Mouse (Mus musculus) layer of hippocampus, adult 8-10 months (tissue): ENCODE measurements around the gene Tbc1d10c. TPM values are rescaled to one million over a fixed set of nuclear protein-coding genes. Genes with fewer than 3 reads are reported as not detected.
A peak's percentile ranks its signal among the peaks of the same experiment; 100 is the strongest.

Source experiments
- DNase-seq, 2 experiments: peaks; one replicate each; pipeline ENCODE4 v3.0.0; 2022; ENCODE audit warnings: low spot score in 2 of 2
- total RNA-seq, 4 experiments: library from RNA; stranded (reverse); gene quantifications; 2 replicates each; pipeline ENCODE4 v1.2.4; 2022

The Tbc1d10c gene
- 1 to 10 TPM in 3 of 4 experiments, under 1 TPM in 1; 0.66 to 2.0 (median 1.4) TPM for total RNA-seq

DNA sequence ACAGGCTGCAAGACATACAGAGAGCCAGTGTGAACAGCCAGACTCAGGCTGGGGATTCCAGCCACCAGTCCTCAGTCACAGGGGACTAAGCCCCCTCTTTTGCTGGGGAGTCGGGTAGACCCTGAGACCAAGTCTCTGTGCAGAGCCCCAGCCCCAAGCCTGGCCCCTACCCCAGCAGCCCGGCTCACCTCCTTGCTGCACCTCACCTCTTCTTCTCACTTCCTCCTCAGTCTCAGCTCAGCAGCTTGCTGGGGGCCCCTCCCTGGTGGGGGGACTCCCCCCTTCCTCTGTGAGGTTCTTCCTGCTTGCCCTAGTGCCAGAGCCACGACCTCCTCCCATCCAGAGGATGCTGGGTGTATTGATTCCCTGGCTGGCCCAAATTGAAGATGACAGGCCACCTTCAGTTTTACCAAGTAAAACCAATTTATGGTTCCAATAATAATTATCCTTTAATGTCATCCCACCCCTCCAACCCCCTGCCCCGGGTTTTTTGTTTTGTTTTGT is at the start of gene Tbc1d10c:
Tbc1d10c (minus strand) TSS at position 454 of the 504 bp plus-strand sequence.
- DNase-seq, result no peak

- no peak for DNase-seq
These were observed 49.2 kb upstream of the Tbc1d10c start for GRCm38 (mm10) chr19:4240247-4240668.

- DNase-seq, result no peak
These were observed 43.5 kb upstream of the Tbc1d10c start for GRCm38 (mm10) chr19:4234548-4234947.

GRCm38 (mm10) chr19:4232651-4233050 is 41.6 kb upstream of the Tbc1d10c start:
- DNase-seq, result no peak

GRCm38 (mm10) chr19:4232186-4232572 is 41.1 kb upstream of the Tbc1d10c start:
- peak in 1 of 2 experiments; percentile 45 for DNase-seq

DNA sequence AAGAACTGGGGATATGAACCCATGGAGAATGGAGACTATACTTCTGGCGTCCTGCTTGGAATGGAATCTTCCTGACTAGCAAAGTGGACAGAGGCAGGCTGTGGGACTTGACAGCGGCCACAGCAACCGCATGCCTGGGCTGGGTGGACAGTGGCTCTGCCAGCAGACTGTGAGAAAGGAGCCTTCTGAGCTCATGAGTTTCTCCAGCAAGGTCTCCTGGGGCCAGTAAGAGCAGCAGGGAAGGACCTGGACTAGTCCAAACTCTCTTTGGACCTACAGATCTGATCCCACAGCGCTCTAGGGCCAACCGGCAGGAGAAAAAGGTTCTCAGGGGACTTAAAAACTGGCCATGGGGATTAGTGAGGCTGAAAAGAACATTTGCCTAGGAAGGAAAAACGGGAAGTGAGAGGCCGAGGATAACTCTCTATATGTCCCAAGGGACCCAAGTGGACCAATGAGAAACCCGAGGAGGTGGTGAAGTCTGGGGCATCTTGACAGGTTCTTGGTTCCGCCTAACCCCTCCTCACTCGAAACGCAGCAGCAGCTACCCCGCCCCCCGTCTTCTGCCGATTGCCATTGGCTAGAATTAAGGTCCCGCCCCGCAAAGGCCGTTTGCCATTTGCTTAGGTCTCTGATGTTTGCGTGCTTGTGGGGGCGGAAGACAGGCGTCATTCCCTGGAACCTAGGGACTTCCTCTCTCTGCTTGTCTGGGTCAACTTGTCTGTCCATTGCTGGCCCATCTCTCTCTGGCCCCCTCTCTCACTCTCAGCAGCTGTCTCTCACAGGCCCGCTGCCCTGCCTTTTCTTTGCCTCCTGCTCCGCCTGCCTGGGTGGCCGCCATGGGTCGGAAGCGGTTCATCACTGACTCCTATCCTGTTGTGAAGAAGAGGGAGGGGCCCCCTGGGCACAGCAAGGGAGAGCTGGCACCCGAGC is 40.4 kb upstream of the Tbc1d10c start, which contains the start of gene Pold4:
Pold4 (plus strand) TSS at position 647 of the 933 bp plus-strand sequence.
- DNase-seq, result peak; percentile 97

- no peak for DNase-seq
These were observed 39.3 kb upstream of the Tbc1d10c start for GRCm38 (mm10) chr19:4230415-4230814.

- DNase-seq, result no peak
These were observed 38.5 kb upstream of the Tbc1d10c start for GRCm38 (mm10) chr19:4229451-4230076.

DNA sequence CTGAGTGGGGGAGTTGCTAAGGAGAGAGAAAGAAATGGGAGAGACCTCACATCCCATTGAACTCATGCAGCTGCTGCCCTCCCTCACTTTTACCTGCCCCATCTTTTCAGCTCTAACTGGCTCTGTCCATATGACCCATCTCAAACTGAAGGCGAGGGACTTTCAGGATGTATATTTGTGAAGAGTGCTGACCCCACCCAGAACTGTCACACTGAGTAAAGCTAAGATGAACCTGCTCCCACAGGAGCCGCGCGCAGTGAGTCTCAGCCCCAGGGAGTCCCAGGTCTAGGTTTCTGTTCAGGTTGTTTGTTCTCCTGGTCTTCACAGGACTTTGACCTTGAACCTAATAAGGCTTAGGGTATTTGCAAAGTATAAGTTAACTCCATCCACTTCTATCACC is 37.8 kb upstream of the Tbc1d10c start:
- DNase-seq, result no peak

DNA sequence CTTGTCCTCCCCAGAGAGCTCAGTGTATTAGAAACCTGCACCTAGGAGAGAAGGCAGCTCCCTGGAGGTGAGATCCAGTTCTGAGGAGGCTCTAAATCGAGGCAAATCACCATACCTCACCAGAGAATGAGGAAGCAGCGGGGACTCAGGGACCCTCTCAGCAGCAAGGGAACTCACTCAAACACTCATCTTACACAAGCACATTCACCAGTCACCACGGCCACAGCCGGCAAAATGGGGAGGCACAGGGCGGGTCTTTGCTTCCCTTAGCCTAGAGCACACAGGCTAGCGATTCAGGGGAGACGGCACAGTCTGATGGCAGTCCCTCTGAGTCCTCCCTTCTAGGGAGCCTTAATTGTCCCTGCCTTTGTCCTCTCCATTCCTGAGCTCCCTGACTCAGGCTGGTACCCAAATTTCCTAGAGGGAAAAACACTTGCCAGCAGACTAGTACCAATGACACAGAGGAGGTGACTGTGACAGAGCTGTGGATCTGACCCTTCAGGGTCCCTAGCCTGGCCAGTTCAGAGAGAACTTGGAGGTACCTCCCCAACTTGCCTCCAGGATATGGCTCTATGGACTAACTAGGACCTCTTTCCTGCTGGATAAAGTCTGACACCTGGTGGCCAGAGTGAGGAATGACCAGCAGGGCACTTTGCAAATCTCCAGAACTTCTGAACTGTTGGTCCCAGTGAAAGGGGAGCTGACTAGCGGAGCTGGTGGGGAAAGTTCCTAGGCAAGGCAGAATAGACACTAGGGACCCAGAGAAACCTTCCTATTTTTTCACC is 37.0 kb upstream of the Tbc1d10c start:
- peak; percentile 60 to 71 for DNase-seq

DNA sequence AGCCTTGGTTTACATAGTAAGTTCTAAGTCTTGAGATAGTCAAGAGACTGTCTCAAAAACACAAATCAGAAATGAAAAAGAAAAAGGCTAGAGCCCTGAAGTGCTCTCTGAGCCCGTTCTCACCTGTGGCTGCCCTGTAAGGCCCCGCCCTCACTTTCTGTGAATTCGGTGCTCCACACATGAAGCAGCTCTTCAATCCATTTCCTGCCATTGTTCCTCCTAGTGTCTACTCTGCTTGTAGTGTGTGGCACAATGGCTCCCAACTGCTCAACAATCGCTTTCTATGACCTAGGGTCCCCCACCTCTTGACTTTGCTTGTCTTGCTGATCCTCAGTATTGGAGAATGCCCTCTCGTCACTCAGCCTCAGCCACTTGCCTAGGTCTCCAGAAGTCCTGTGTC is 36.4 kb upstream of the Tbc1d10c start:
- DNase-seq, result no peak

- no peak for DNase-seq
These were observed 35.7 kb upstream of the Tbc1d10c start for GRCm38 (mm10) chr19:4226779-4227178.

DNA sequence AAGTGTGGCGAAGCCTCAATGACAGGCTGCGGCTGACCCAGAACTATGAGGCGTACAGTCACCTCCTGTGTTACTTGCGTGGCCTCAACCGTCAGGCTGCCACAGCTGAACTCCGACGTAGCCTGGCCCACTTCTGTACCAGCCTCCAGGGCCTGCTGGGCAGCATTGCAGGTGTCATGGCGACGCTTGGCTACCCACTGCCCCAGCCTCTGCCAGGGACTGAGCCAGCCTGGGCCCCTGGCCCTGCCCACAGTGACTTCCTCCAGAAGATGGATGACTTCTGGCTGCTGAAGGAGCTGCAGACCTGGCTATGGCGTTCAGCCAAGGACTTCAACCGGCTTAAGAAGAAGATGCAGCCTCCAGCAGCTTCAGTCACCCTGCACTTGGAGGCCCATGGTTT is 31.1 kb upstream of the Tbc1d10c start:
- no peak for DNase-seq

- DNase-seq, result no peak
These were observed 30.1 kb upstream of the Tbc1d10c start for GRCm38 (mm10) chr19:4220957-4221743.

GRCm38 (mm10) chr19:4220416-4220815 is 29.3 kb upstream of the Tbc1d10c start:
- no peak for DNase-seq

DNA sequence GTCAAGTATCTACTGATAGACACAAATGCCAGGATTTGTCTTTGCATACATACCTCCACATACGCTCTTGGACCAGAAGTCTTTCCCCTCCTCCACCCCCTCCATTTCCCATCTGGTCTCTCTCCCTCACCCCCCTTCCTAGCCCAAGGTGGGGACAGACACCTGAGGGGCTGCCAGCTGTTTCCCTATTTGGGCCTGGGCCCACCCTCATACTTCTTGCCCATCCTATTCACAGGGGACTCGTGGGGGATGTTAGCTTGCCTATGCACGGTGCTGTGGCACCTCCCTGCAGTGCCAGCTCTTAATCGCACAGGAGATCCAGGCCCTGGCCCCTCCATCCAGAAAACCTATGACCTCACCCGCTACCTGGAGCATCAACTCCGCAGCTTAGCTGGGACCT is 28.9 kb upstream of the Tbc1d10c start:
- no peak for DNase-seq

DNA sequence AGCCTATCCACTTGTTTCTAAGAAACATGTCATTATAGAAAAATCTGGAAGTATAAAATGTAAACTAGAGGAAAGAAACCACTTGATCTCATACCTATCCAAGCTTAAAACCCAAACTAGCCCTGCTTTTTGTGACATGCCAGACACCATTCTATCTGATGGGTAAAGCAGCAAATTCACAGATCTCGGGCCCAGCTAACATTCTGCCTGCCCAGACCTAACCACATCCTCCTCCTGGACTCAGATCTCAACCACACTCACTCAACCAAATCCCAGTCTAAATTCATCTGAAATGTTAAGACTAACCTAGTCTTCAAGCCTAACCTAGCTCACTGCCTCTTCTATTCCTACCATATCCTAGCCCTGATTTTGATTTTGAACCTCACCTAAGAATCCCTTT is 27.7 kb upstream of the Tbc1d10c start:
- DNase-seq, result no peak

DNA sequence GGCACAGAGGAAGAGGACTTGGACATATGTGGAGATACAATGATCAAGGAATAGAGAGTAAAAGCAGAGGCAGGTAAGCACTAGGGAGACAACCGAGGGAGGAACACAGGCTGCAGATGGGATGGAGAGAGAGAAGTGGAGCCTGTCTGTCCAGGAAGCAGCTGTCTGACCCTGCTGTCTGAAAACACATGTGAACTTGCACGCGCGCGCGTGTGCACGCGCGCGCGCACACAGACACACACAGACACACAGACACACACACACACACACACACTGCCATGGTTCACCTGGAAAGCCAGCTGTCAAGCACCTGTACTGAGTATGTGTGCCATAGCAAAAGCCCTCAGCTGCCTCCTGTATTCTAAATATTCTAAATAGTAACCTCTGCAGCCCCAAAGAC is 27.2 kb upstream of the Tbc1d10c start:
- DNase-seq, result no peak

DNA sequence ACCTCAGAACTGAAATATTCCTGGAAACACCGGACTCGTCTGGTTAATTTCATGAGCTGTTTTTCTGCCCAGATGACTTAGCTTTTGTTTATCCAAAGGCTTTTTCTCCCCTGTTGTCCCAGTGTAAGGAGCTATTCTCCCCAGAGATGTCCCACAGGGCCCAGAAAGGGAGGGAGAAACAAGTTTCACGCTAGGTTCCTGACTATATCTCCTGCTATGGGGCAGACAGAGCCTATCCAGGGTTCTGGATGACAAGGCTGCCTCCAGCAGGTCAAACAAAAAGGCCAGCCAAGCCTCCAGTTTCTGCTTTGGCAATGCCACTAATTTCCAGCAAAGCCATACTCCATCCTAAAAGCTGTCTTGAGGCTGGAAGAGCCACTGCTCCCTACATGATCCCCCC is 26.8 kb upstream of the Tbc1d10c start:
- DNase-seq, result no peak

GRCm38 (mm10) chr19:4217140-4217539 is 26.1 kb upstream of the Tbc1d10c start:
- no peak for DNase-seq
